Mouse (Mus musculus) heart, postnatal 0 days (tissue): ENCODE measurements around the gene Trcg1. TPM values are rescaled to one million over a fixed set of nuclear protein-coding genes. Genes with fewer than 3 reads are reported as not detected.

Experiments used
- ATAC-seq: fragments of 200-750 bp; cut with Nextera tagmentation; 2 replicates; pipeline ENCODE4 v1.8.0; 2017; ENCODE audit warnings: low read depth, moderate number of reproducible peaks, moderate library complexity; ENCODE audit not compliant: insufficient read depth
- DNase-seq: peaks from one replicate; pipeline ENCODE4 v3.0.0-alpha.2; 2016; ENCODE audit warnings: low spot score
- H3K27ac ChIP-seq: fragments of 300-500 bp; sonication (generic); 2 replicates; pipeline ENCODE4 v1.5.1; 2014; ENCODE audit warnings: low read depth, mild to moderate bottlenecking
- H3K27me3 ChIP-seq: fragments of 300-500 bp; sonication (generic); 2 replicates; pipeline ENCODE4 v1.6.1; 2014; ENCODE audit warnings: low read length, mixed read lengths; ENCODE audit not compliant: control insufficient read depth, insufficient read depth
- H3K36me3 ChIP-seq: fragments of 300-500 bp; sonication (generic); replicated peaks from 2 replicates; pipeline ENCODE4 v1.6.1; 2014; ENCODE audit warnings: low read length, mixed read lengths; ENCODE audit not compliant: control insufficient read depth, insufficient read depth
- H3K4me1 ChIP-seq: fragments of 300-500 bp; sonication (generic); 2 replicates; pipeline ENCODE4 v1.6.1; 2014; ENCODE audit warnings: antibody characterized with exemption; ENCODE audit not compliant: control insufficient read depth, insufficient read depth
- H3K4me2 ChIP-seq: fragments of 300-500 bp; sonication (generic); 2 replicates; pipeline ENCODE4 v1.6.1; 2014; ENCODE audit warnings: low read depth, mild to moderate bottlenecking, low read length, moderate library complexity
- H3K4me3 ChIP-seq: fragments of 300-500 bp; sonication (generic); 2 replicates; pipeline ENCODE4 v1.5.1; 2014; ENCODE audit warnings: low read depth, low read length
- H3K9ac ChIP-seq: fragments of 300-500 bp; sonication (generic); replicated peaks from 2 replicates; pipeline ENCODE4 v1.6.1; 2014; ENCODE audit warnings: low read depth, low read length, mixed read lengths
- H3K9me3 ChIP-seq: fragments of 300-500 bp; sonication (generic); replicated peaks from 2 replicates; pipeline ENCODE4 v1.6.1; 2016; ENCODE audit warnings: low read length; ENCODE audit not compliant: control insufficient read depth
- CTCF ChIP-seq: IDR thresholded peaks from 2 replicates; pipeline ENCODE4 v1.5.1; 2016; ENCODE audit warnings: antibody characterized with exemption, control low read depth, low read depth
- EP300 ChIP-seq: IDR thresholded peaks from 2 replicates; pipeline ENCODE4 v1.6.1; 2016; ENCODE audit warnings: antibody characterized with exemption, low read depth
- WGBS: fragments of 180-500 bp; shearing (Covaris S2); extraction: QIAGEN DNeasy Blood & Tissue Kit; methylation state at CpG from one replicate; pipeline ENCODE4 v1.1.7; 2014; 5-methylcytosine and 5-hydroxymethylcytosine counted together
- polyA plus RNA-seq: library from polyadenylated mRNA; unstranded; fragments of >200 nt; fragmentation: Nextera tagmentation; extraction: Ambion mirVana; gene quantifications from 2 replicates; pipeline ENCODE4 v1.2.1, GENCODE M21; 2015
- total RNA-seq: library from RNA; depleted of rRNA; stranded (reverse); fragments of >200 nt; gene quantifications from 2 replicates; pipeline ENCODE4 v1.2.3, GENCODE M21; 2014; ENCODE audit warnings: low replicate concordance

Gene Trcg1
- total and polyA plus RNA-seq, 2 experiments from 2014 or later: not detected

DNA sequence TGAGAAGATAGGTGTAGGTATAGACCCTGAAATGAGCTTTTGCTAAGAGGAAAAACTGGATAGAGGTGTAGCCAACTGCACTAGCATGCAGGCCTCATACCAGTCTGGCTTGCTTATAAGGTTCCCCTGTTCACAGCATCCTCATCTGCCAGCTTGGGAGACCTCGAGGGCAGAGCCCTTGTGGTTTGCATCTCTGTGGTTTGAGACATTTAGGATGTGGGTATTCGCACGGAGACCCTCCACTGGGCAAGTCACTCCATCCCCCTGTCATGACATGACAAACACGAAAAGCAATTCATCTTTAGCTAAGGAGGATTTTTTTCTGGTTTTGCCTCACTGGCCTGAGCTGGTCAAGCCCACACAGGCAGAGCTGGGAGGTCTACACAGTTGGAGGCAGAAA lies 8.2 kb upstream of the Trcg1 start:
- H3K9ac ChIP-seq: no peak overlapping the region
- ATAC-seq: no peak
- WGBS: 70% methylated on average over 4 of the region's 4 CpGs

DNA sequence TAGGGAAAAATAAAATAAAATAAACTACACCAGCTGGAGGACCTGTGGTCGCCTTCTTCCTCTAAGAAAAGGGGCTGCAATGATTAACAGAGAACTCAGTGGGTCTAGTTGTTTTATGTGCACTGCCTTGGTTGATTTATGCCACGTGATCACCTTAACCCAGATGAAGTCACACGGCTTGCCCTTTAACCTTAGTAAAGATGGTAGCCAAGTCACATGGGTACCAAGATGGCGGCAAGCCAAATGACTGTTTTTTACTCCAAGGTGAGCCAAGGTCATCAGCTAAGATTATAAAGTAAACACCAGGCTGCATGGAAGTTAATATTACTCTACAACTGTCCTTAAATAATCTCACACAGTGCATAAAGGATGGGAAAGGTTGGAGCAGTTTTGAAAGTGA lies 6.6 kb upstream of the Trcg1 start:
- DNase-seq (no peak), ATAC-seq (no peak)
- no peak overlapping the region for H3K27ac ChIP-seq
- no peaks in the 10 kb centered on the region for H3K36me3 ChIP-seq
- no peak overlapping the region for H3K9ac ChIP-seq
- H3K9me3 ChIP-seq: no peaks in the 10 kb centered on the region
- H3K4me3 ChIP-seq: no peak overlapping the region
- no peaks in the 10 kb centered on the region for H3K27me3 ChIP-seq
- TF ChIP-seq CTCF: no peak
- no peak for TF ChIP-seq EP300
- 77% methylated on average over 4 of the region's 4 CpGs for WGBS
- H3K4me1 ChIP-seq: peaks cover 4% of the 10 kb centered on the region
- H3K4me2 ChIP-seq: no peak overlapping the region

More for the DNA sequence above, 8.2 kb upstream of the Trcg1 start:
- Histone ChIP-seq H3K27ac (no peak overlapping the region), H3K9me3 (no peaks in the 10 kb centered on the region), H3K36me3 (no peaks in the 10 kb centered on the region), H3K4me3 (no peak overlapping the region), H3K27me3 (no peaks in the 10 kb centered on the region), H3K4me2 (no peak overlapping the region), H3K4me1 (peaks cover 4% of the 10 kb centered on the region)
- no peak for DNase-seq
- TF ChIP-seq CTCF (no peak), EP300 (no peak)

- TF ChIP-seq CTCF (no peak), EP300 (no peak)
- Histone ChIP-seq H3K4me1 (peaks cover 4% of the 10 kb centered on the region), H3K27ac (no peak overlapping the region), H3K4me2 (no peak overlapping the region), H3K4me3 (no peak overlapping the region), H3K36me3 (no peaks in the 10 kb centered on the region), H3K9me3 (no peaks in the 10 kb centered on the region), H3K9ac (no peak overlapping the region), H3K27me3 (no peaks in the 10 kb centered on the region)
- no peak for DNase-seq
- WGBS: 68% methylated on average over 9 of the region's 9 CpGs
- ATAC-seq: no peak
Measured at GRCm38 (mm10) chr9:57230146-57230783, 6.1 kb upstream of the Trcg1 start.

DNA sequence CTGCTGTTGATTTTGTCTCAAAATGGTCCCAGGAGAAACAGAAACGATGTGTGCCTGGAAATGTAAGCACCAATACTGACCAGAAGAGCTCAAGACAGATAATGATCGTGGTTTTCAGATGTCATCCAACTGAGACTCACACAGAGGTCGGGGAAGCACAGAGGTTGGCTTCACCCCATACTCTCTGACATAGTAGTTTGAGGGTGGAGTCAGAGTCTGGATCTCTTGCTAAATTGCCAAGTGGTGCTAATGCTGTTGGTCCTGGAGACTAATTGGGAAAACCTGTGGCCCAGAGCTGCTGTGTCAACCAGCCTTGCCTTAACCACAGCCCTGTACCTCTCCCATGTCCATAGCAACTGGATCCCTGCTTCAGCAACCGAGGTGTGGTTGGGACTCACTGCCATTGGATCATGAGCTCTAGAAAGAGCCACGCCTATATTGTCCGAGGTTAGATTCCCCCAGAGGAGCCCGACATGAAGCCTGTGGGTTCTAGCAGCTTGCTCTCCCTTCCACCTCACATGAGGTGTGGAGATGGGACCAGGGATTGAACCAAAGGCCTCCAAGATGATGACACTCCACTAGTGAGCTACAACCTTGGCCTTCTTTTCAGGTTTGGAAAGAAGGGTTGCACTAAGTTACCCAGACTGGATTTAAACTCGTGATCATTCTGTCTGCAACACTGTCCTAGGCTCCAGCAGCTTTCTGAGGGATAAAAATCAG lies 4.7 kb upstream of the Trcg1 start:
- H3K27me3 ChIP-seq: no peaks in the 10 kb centered on the region
- TF ChIP-seq CTCF (no peak), EP300 (no peak)
- ATAC-seq (no peak), DNase-seq (no peak)
- 70% methylated on average over 8 of the region's 8 CpGs for WGBS
- H3K4me1 ChIP-seq: no peaks in the 10 kb centered on the region
- no peak overlapping the region for H3K4me3 ChIP-seq
- H3K9ac ChIP-seq: no peak overlapping the region
- H3K27ac ChIP-seq: no peak overlapping the region
- H3K36me3 ChIP-seq: no peaks in the 10 kb centered on the region
- H3K9me3 ChIP-seq: no peaks in the 10 kb centered on the region
- H3K4me2 ChIP-seq: no peak overlapping the region

DNA sequence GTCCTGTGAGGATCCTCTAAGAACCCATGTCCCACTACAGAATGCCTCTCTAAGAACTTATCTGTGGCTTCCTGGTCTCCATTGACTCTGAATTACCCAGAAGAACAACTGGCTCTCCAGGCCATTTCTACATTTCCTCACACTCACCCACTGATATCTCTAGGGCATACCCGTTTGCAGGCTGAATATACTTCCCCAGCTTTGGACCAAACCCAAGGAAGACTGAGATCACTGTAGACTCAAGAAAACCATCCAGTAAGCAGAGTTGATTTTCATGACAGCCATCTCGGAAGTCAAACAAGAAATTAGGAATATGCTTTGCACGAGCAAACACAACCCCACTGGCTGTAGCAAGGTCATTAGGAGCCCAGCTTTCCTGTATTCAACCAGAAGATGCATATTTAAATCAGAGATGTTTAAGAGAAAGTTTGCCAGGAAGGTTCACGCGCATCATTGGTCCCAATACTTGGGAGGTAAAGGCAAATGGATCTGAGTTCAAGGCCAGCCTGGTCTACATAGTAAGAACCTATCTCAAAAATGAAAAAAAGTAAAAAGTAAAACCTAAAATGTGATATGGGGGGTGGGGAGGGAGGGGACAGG lies 3.9 kb upstream of the Trcg1 start:
- Histone ChIP-seq H3K36me3 (no peaks in the 10 kb centered on the region), H3K4me1 (no peaks in the 10 kb centered on the region), H3K27ac (no peak overlapping the region), H3K4me3 (no peak overlapping the region), H3K27me3 (no peaks in the 10 kb centered on the region), H3K9ac (no peak overlapping the region), H3K4me2 (no peak overlapping the region), H3K9me3 (no peaks in the 10 kb centered on the region)
- ATAC-seq: no peak
- TF ChIP-seq CTCF: no peak
- TF ChIP-seq EP300: no peak
- 72% methylated on average over 5 of the region's 5 CpGs for whole genome bisulfite sequencing
- DNase-seq: no peak
